Mouse (Mus musculus) C2C12 (cell line): ENCODE data around the gene Gm10320. TPM values are rescaled to one million over a fixed set of nuclear protein-coding genes. Genes with fewer than 3 reads are reported as not detected.

Experiments used
- H3K27me3 ChIP-seq: one replicate; pipeline ENCODE4 v1.6.1; 2011; ENCODE audit not compliant: control insufficient read depth, insufficient read depth, insufficient read length
- H3K36me3 ChIP-seq: one replicate; pipeline ENCODE4 v1.6.1; 2011; ENCODE audit not compliant: control insufficient read depth, insufficient read depth
- H3K4me3 ChIP-seq: one replicate; pipeline ENCODE4 v1.5.1; 2011; ENCODE audit warnings: mild to moderate bottlenecking, control low read depth; ENCODE audit not compliant: poor library complexity, insufficient read depth, severe bottlenecking
- H3K79me2 ChIP-seq: one replicate; pipeline ENCODE4 v1.6.1; 2011; ENCODE audit not compliant: control insufficient read depth, insufficient read depth
- H3K79me3 ChIP-seq: one replicate; pipeline ENCODE4 v1.6.1; 2011; ENCODE audit warnings: low read depth, control low read depth
- H3ac ChIP-seq: one replicate; pipeline ENCODE3; 2011; ENCODE audit warnings: low read depth; ENCODE audit not compliant: control insufficient read depth, insufficient read length
- CEBPB ChIP-seq: IDR thresholded peaks from one replicate; pipeline ENCODE4 v1.6.1; 2011; ENCODE audit warnings: low read depth, mild to moderate bottlenecking, control low read depth, moderate library complexity
- CTCF ChIP-seq: IDR thresholded peaks from one replicate; pipeline ENCODE4 v1.5.1; 2011; ENCODE audit not compliant: control insufficient read depth, insufficient read depth, insufficient read length
- FOSL1 ChIP-seq: IDR thresholded peaks from one replicate; pipeline ENCODE4 v1.8.0; 2011; ENCODE audit warnings: mild to moderate bottlenecking, low read length; ENCODE audit not compliant: poor library complexity, insufficient read depth, severe bottlenecking
- MAX ChIP-seq: IDR thresholded peaks from one replicate; pipeline ENCODE4 v1.6.1; 2011; ENCODE audit warnings: mild to moderate bottlenecking, control low read depth
- MYOD1 ChIP-seq: IDR thresholded peaks from one replicate; pipeline ENCODE4 v1.6.1; 2011; ENCODE audit warnings: low read depth; ENCODE audit not compliant: control insufficient read depth, insufficient read length
- MYOG ChIP-seq: IDR thresholded peaks from one replicate; pipeline ENCODE4 v1.6.1; 2011; ENCODE audit not compliant: control insufficient read depth, insufficient read length; ENCODE audit errors: extremely low read depth
- USF1 ChIP-seq: IDR thresholded peaks from one replicate; pipeline ENCODE4 v1.6.1; 2011; ENCODE audit warnings: low read depth, mild to moderate bottlenecking, control low read depth, moderate library complexity
- polyA plus RNA-seq: library from polyadenylated mRNA; unstranded; fragments of >200 nt; fragmentation: generic; extraction: Trizol; gene quantifications from one replicate; pipeline ENCODE4 v1.2.1, GENCODE M21; 2012; ENCODE audit warnings: missing spikeins

Gm10320 gene
- polyA plus RNA-seq, 1 experiment = 1.8 TPM

DNA sequence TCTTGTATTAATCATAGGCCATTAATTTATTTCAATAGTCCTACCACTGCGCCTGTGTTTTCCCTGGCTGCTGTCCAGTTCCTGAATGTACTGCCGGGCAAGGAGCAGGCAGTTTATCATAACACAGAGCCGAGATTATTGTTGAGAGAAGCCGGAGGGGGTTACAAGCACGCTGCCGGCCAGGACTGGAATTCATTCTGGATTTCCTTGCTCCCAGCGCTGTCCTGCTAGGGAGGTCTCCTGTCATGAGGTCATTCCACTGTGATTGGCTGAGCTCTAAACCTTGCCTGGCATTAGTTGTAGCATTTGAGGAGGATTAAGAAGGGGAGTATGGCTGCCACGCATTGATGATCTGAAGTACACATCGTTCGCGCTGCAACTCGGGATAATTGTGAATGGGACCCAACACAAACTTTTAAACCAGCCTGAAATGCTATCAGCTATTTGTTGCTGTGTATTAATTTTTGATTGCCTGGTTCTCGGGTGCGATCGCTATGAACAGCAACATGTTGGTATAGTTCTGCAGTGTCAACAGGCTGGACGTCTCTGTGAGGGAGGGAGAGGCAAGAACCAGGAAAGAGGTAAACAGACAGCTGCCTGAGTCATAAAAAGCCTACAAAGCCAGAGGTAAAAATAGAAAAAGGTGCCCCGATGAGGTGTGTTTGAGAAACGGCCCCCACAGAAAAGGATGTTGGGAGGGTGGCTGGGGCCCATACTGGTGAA lies 42.5 kb upstream of the Gm10320 start:
- Histone ChIP-seq H3K27me3 (no peaks in the 10 kb centered on the region), H3K79me2 (no peaks in the 10 kb centered on the region), H3K4me3 (no peak overlapping the region), H3ac (no peak overlapping the region), H3K79me3 (no peaks in the 10 kb centered on the region), H3K36me3 (no peaks in the 10 kb centered on the region)
- TF ChIP-seq MAX (no peak), USF1 (no peak), MYOG (no peak), CEBPB (no peak), CTCF (no peak), FOSL1 (no peak), MYOD1 (no peak)

DNA sequence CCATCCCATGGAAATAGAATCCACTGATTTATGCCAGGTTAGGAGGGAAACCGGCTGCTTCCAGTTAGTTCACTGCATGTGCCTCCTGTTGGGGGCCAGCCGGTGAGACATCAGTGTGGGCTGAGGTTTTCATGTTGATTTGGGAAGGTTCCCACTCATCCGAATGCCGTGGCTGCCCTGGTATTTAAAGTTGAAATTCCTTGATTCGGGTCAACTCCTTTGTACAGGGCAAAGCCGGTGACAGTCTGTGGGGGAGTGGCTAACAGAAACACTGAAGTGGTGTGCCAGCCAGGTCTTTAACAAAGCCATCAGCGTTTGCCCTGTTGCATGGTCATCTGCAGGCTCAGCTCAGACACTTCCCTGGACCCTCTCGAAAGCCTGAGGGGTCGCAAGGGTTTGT lies 41.6 kb upstream of the Gm10320 start:
- Histone ChIP-seq H3K79me2 (no peaks in the 10 kb centered on the region), H3K27me3 (no peaks in the 10 kb centered on the region), H3K4me3 (no peak overlapping the region), H3K36me3 (no peaks in the 10 kb centered on the region), H3K79me3 (no peaks in the 10 kb centered on the region), H3ac (no peak overlapping the region)
- TF ChIP-seq FOSL1 (no peak), USF1 (no peak), MYOD1 (no peak), CTCF (no peak), MYOG (no peak), MAX (no peak), CEBPB (no peak)

DNA sequence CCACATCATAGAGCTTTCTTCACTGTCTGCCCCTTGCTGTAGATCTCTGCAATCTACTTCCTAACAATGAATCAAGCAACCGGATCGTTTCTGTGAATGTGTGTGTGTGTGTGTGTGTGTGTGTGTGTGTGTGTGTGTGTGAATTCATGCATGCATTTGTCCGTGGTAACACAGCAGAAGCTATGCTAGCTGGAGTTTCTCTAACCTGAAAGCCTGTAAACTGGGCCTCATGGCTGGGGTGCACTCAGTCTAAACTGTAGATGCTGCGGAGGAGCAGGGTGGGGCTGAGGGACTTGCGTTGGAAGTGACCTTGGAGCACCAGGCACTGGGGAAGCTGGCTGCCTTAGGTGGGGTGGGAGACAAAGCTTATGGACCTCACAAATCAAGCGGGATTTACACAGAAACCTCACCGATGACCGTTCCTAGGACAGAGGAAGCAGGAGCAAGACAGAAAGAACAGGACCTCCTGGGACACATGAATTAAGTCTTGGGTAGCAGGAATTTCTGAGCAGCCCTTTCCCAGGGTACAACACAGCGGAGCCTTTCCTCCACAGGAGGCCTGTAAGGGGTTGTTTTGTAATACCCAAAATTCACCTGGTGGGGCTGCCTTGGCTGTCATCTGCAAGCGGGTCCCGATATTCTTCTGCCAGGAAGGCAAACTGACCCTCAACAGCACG lies 41.0 kb upstream of the Gm10320 start:
- Histone ChIP-seq H3K4me3 (no peak overlapping the region), H3K79me3 (no peaks in the 10 kb centered on the region)

DNA sequence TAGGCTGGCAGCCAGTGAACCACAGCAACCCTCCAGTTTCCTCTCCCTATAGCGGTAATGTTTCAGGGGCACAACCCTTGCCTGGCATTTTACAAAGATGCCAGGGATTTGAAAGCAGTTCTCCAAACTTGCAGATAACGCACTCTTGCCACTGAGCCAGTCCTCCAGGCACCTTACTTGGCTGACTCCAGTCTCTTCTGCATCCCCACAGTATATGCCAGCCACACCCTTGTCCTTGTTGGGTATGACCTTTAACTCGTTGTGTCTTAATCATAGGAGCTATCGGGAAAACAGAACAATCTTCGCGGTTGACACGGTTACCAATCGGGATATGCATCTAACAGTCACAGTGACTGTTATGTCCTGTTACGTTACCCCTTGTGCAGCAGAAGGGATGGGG lies 40.2 kb upstream of the Gm10320 start:
- no peaks in the 10 kb centered on the region for H3K36me3 ChIP-seq
- no peaks in the 10 kb centered on the region for H3K27me3 ChIP-seq
- H3K4me3 ChIP-seq = no peak overlapping the region
- TF ChIP-seq MYOG (no peak), CTCF (no peak), MAX (no peak), FOSL1 (no peak), CEBPB (no peak), MYOD1 (no peak), USF1 (no peak)
- no peaks in the 10 kb centered on the region for H3K79me3 ChIP-seq
- no peaks in the 10 kb centered on the region for H3K79me2 ChIP-seq
- no peak overlapping the region for H3ac ChIP-seq

More for the DNA sequence above, 41.0 kb upstream of the Gm10320 start:
- Histone ChIP-seq H3ac (no peak overlapping the region), H3K79me2 (no peaks in the 10 kb centered on the region), H3K27me3 (no peaks in the 10 kb centered on the region), H3K36me3 (no peaks in the 10 kb centered on the region)
- TF ChIP-seq USF1 (no peak), MYOD1 (no peak), CEBPB (no peak), CTCF (no peak), FOSL1 (no peak), MYOG (no peak), MAX (no peak)

DNA sequence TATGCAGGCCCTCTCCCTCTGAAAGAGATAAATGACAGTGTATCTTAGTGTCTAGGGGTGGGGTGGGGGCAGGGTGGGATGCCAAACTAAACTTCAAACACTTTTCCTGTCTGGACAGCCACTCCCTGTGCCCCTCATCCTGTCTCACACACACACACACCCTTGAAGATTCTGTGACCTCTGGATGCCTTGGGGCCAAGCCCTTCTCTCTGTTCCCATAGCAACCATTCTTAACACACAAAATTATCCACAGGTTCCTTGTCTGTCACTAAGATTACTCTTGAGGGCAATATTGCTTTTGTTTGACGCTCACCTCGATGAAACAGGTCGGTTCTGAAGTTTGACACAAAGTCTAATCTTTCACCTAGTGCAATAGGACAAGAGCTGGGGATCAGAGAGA lies 39.5 kb upstream of the Gm10320 start:
- H3K4me3 ChIP-seq = no peak overlapping the region
- H3K79me3 ChIP-seq = no peaks in the 10 kb centered on the region
- H3K79me2 ChIP-seq = no peaks in the 10 kb centered on the region
- no peaks in the 10 kb centered on the region for H3K27me3 ChIP-seq
- no peak for TF ChIP-seq USF1
- no peak for TF ChIP-seq CEBPB
- no peak for TF ChIP-seq MAX
- no peak for TF ChIP-seq FOSL1
- TF ChIP-seq CTCF = no peak
- TF ChIP-seq MYOG = no peak
- TF ChIP-seq MYOD1 = no peak
- no peak overlapping the region for H3ac ChIP-seq
- H3K36me3 ChIP-seq = no peaks in the 10 kb centered on the region

DNA sequence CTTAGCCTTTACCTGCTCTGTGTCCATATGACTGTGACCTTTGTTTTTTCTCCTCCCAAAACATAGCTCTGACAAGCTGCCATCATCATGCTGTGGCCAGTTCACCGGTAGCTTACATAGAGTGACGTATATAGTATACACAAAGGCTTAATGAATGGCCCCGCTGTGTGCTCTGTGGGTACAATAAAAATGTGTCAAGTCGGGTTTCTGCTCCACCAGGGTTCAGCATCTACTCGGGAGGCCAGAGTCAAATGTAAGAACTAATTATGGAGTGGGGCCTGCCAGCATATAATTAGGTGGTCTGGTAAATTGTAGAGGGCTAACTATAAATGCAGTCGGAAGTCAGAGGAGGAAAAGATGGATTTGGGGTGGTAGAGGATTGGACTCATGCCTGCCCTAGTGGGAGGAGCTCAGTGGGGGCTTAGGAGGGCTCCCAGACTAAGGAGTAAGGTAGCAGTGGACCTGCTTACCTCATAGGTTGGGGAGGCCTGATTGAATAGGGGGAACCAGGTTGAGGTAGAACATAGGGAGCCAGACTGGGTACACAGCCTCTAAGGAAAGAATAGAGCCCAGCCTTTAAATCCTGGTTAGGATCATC lies 32.0 kb upstream of the Gm10320 start:
- no peaks in the 10 kb centered on the region for H3K79me3 ChIP-seq
- H3K36me3 ChIP-seq = no peaks in the 10 kb centered on the region
- no peaks in the 10 kb centered on the region for H3K79me2 ChIP-seq
- H3K4me3 ChIP-seq = no peak overlapping the region
- no peak overlapping the region for H3ac ChIP-seq
- TF ChIP-seq MAX (no peak), FOSL1 (no peak)
- H3K27me3 ChIP-seq = peaks cover 4% of the 10 kb centered on the region
